Mouse (Mus musculus) monocyte, adult 2 months (primary cell): ENCODE data around the gene Atp6v0c.
"Not testable (repeated sequence)": the region's sequence is repeated elsewhere in the genome, so short reads cannot be mapped to it uniquely, and the experiment has no call there.

Experiments used
- DNase-seq, 2 experiments: peaks; one replicate each; pipeline ENCODE4 v3.0.0; 2022; ENCODE audit warnings: low spot score in 2 of 2, low read depth in 1 of 2

Atp6v0c gene

DNA sequence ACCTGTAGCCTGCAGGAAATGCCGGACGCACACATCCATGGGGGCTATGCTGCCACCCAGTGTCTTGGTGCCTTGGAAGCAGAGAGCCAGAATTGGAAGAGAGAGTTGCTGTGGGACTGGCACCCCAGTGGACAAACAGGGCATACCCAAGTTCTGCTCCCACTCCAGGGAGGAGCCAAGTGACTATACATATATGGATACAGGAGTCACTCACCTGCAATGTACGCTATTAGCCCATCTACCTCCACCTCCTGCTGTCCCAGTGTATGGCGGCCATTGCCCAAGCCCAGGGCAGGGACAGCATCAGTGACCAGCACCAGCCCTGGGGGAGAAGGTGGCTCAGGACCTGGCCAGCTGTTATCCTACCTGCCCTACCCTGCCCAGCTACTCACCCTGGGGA is 12.0 kb downstream of the Atp6v0c start:
- no peak for DNase-seq

DNA sequence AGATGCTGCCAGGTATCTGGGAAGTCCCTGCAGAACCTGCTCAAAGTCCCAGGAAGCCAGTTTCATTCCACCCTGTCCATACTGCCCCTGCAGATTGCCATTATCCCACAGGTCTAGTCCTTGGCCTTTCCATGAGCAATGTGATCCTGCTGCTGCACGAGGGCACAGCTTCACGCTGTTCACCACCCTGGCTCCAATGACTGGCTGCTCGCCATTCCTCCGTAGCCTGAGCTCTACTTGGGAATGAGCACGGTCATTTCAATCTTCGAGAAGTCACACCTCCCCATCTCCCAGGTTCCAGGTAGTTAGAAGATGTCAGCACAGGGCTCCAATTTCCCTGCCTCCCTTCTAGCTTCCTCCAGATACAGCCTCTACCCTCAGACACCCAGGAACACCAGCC is 12.4 kb downstream of the Atp6v0c start:
- no peak for DNase-seq

DNA sequence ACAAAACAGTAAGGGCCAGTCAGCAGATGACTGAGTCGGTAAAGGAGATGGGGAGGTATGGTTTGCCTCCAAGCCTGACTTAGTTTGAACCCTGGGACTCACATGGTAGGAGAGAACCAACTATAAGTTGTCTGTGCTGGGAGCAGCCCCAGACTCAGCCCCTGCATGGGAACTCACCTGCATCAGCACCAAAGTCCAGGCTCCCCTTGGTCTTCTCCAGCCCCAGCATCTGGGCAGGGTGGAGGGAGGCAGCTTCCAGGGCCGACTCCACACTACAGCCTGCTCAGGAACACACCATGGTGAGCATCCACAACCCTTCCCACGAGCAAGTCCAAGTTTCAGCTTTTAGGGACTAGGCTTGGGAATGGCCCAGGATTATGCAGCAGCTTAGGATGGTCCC is 13.1 kb downstream of the Atp6v0c start:
- no peak for DNase-seq

DNA sequence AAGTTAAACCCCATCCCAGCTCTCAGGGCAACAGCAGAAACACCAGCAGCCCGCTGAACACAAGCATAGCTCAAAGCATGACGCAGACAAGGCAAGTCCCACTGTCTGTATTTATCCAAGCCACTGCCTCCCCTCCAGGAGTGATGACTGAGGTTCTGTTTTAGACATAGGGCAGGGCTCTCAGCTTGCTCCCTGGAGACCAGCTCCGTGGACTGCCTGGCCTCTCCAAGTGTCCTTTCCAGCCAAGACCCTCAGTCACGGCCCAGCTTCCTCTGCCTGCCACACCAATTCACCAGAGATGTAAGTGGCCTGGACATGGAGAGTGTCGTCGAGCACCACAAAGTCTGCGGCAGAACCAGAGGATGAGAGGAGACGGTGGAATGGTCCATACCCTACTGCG is 13.8 kb downstream of the Atp6v0c start:
- DNase-seq = no peak

DNA sequence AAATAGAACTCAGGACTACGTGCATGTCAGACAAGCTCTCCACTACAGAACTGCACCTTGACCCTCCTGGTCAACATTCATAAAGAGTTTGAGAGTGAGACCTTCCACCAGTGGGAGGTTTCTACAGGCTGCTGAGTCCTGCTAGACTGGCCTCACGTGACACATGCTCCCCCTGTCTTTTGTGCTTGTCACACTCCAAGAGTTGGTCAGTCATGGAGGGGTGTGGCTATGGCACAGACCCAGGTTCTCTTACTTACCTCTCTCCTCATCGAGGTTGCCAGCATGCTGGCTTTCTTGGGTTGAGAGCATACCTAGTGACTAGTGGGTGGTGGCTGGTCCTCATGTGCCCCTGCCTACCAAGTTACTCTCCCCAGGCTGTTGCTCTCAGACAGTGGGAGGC is 15.0 kb downstream of the Atp6v0c start:
- DNase-seq = no peak

DNA sequence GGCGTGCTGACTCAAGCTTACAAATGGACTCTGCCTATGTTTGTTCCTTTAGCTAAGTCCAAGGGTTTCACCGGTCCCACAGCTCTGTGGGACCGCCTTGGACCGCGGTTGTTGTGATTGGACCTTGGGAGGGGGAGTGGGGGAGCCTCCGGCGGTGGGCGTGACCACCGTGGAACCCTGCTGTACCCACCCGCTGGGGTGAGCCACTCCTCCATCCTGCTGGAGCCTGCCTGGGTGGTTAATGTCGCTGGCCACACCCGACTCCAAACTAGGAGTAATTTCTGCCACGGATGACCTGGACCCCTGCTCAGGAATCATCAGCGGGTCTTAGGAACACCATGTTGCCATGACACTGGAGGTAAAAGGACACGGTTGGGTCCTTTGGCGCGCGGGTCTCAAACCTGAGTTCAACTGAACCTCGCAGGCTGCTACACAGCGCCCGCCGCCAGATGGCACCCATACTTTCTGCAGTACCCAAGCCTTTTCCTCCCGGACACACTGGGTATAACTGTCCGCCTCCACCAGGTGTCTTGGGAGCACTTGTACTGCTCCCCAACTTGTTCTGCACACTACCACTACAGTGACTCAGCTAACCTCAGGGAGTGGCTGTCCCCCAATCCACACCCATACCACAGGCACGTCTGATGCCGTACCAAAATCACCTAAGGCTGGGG is 17.5 kb downstream of the Atp6v0c start:
- peak in 1 of 2 experiments; percentile 72 for DNase-seq

DNA sequence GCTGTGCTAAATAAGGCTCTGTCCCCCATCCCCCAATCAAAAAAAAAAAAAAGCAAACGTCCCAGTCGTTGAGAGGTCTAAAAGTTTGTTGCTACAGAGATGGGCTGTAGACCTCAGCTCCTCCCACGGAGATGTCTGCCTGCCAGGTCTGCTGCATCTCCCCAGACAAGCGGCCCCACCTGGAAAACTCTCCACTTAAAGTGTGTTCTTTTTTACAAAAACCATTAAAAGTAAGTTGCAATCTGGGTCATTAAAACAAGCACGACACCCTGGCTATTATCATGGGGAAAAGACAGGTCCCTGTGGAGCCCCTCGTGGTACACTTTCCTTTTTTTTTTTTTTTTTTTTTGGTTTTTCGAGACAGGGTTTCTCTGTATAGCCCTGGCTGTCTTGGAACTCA is 18.1 kb downstream of the Atp6v0c start:
- DNase-seq = no peak

DNA sequence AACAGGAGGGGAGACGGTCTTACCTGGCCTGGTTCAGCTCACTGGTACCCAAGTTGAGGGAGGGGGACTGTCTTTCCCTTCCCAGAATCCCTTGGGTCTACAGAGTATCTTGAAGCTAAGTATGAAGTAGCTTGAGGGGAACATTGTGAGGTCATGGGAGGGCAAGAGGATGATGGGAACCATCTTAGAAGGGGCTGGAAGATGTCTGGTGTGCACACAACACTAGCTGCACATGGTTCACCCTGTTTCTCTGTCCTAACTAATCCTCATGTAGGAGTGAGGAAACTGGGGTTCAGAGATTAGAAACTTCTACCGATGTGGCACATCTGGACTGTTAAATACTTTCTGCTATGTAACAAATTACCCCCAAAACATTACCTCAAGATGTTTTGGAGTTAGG is 18.7 kb downstream of the Atp6v0c start, which contains the start of gene Pdpk1:
TSS of gene Pdpk1 (minus strand) at position 101 of the 400 bp plus-strand sequence.
- no peak for DNase-seq

DNA sequence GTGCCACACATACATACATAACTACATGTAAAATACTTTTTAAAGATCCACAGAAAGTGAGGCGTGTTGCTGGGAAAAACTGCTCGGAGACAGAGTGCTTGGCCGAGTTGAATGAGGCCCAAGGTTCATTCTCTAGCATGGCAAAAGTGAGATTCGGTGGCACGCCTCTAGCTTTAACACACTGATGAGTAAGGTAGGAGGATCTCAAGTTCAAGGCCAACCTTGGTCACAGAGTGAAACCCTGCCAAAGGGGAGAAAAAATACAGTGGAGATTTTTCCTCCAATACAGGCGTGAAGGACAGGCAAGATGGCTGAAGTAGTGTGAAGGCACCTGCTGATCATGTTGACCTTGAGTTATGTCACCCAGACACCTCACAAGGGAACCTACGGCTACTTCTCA is 20.1 kb downstream of the Atp6v0c start:
- no peak for DNase-seq

DNA sequence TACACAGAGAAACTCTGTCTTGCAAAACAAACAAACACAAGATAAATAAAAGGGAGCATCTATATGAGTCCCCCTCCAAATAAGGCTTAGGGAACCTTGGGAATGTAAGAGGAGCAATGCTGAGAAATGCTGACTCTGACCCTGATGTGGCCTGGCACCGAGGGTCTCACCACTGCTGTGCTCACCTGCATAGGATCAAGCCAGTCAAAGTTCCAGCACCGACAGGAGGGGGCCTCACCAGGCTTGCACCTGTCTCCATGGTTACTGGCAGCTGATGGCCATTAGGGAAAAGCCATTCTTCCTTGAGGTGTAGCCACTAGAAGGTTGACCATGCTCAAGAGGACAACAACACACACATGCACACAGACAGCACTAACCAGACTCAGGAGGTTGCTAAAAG is 26.6 kb downstream of the Atp6v0c start:
- DNase-seq = no peak

DNA sequence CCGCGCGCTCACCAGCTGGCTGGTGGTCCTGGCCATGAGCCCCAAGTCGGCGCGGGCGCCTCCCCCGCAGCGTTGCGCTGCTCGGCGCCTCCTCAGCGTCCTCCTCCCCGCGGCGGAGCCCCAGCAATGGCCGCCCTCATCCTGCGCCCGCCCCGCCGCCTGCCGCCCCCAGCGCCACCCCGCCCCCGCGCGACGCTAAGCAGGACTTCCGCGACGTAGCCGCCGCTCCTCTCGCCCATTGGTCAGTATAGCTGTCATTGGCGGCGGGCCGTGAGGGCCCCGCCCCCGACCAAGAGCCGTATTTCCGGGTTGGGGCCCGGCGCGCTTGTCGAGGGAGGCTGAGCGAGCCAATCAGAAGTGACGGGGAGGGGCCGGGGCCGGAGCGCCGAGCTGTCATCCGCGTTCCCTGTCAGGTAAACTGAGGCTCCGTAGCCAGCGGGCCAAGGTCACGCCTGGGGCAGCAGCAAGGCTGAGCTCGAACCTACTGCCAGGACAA is 28.0 kb downstream of the Atp6v0c start:
- peak; percentile 88 to 89 for DNase-seq

DNA sequence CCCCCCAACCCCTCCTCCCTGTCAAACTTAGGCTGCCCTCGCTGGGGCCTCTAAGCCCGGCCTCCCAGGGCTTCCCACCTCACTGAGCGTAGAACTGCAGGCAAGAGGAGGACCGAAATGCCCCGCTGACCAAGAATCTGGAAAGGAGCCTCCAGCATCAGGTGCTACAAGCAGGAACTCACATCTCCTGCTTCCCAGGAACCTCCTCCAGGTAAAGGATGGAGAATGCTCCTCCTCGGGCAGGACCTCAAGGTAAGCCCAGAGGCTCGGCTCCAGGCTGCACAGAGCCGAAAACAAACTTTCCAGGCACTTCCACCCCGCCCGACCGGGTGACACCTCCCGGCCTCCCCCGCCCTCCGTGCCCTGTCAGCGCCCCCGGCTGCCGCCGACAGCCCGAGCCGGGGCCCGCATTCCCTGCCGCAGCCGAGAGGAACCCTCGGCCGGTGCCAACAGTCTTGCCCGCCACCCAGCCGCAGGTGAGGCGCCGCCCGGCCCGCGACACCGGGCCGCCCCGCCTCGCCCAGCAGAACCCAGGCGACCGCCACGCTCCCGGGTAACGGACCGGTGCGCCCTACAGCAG is 28.6 kb downstream of the Atp6v0c start:
- no peak for DNase-seq

DNA sequence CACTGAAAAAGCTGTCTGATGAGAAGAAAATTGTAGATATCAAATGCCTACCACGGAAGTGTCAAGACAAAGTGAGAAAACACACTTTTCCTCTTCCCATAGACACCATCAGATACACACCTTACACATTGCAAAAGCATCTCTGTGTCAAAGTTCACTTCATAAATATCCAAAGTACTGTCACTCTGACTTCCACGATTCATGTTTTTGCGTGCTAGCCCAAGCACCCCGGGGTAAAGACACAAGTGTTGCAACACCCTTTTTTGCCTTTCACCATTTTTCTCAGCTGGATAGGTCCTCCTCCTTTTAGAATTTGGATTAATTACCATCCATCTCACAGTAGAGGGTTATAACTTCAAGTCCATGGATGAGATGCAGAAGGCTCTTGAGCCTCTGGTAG is 29.5 kb downstream of the Atp6v0c start:
- DNase-seq = no peak

DNA sequence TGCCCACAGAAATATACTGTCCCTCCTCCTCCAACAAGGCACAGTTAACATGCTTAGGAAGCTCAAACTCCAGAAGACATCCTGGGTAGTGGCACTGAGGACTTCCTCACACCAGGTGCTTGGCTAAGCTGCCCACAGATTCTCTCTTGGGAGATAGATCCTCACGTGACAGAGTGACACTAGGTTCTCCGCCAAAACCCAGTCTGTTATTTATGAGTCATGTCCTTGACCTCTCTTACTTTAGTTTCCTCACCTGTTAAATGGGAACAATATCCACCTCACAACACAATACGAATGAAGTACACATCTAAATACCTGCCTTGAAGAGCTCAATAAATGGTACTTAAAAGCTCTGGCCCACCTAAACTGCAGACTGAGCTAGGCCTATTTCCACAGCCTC is 30.2 kb downstream of the Atp6v0c start:
- DNase-seq = no peak

DNA sequence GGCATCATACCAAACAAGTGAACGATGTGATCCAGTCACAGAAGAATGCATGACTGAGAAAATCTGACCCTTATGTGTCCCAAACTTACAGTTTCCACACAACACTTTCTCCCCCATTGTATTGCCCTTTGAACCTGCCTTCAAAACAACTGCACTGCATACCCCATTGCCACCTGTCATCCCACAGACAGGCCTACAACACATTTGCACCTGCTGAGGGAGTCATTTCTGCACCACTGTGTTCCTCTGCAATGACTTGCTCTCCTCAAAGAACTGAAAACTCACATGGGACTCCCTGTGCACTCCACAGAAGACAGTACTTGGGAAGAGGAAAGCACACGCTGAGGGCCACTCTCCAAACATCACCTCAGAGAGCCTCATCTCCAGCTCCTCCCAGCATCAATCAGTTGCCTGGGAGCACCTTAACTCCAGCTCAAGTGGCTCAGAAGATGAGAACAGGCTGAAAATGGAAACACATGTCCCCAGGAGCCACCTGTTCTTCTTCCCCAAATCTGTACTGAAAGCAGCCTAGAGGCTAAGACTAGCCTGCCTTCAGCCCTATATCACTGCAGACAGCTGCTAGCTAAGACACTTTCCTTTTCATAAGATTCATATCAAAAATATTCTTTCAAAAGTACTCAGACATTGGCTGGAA is 32.1 kb downstream of the Atp6v0c start:
- no peak for DNase-seq

DNA sequence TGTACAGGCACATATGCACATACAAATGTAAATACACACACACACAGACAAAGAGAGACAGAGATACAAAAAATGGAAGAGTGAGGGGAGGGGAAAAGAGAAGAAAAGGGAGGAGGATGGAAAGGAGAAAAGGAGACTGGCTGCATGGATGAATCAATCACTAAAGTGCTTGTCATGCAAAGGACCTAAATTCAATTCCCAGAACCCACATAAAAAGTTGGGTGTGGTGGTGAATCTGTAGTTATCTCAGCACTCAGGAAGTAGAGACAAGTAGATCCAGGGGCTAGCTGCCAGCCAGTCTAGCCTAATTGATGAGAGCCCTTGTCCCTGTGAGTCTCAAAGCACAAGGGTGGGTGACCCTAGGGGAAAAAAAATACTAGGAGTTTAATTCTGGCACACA is 35.4 kb downstream of the Atp6v0c start:
- no peak for DNase-seq

DNA sequence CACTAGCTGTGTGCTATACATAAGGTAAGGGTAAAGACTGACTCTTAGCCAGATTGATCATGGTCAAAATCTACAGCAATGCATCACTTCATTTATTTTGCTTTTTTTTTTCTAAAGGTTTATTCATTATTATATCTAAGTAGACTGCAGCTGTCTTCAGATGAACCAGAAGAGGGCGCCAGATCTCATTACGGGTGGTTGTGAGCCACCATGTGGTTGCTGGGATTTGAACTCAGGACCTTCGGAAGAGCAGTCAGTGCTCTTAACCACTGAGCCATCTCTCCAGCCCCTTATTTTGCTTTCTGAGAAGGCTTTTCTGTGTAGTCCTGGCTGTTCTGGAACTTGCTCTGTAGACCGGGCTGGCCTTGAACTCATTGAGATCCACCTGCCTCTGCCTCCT is 36.6 kb downstream of the Atp6v0c start:
- DNase-seq = not testable (repeated sequence)

DNA sequence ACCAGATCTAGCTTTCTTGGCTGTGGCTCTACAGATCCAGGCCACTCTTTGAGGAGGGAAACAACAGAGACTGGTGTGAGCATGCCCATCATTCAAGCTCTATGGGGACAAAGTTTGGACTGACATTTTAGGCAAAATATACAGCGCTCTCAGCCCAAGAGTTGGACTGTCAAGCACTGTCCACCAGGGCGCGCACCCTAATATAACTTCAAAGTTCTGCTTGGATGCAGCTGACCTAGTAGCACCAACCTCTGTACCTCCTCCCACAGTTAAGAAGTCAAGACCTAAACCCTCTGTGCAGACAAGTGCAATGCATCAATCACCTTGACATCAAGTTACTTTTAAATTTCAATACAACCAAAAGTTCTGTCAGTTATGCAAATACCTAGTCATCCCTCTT is 37.9 kb downstream of the Atp6v0c start:
- no peak for DNase-seq

DNA sequence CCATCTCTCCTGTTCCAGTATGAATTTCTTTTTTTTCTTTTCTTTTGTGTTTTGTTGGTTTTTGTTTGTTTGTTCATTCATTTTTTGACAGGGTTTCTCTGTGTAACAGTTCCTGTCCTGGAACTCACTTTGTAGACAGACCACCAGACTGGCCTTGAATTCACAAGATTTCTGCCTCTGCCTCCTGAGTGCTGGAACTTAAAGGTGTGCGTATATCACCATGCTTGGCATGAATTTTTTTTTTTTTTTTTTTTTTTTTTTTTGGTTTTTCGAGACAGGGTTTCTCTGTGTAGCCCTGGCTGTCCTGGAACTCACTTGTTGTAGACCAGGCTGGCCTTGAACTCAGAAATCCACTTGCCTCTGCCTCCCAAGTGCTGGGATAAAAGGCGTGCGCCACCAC is 40.3 kb downstream of the Atp6v0c start:
- not testable (repeated sequence) for DNase-seq

DNA sequence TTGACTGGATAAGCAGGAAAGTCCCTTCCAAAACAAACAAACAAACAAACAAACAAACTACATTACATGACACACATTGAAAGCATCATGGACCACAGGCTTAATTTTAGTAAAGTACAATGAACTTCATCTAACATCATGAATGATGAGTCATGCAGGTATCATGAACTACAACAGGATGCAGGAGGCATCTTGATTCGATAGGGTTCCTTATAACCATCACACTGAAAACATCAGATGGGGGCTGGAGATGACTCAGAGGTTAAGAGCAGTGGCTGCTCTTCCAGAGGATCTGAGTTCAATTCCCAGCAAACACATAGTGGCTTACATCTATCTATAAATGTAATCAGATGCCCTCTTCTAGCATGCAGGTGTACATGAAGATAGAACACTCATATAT is 41.9 kb downstream of the Atp6v0c start:
- DNase-seq = no peak

DNA sequence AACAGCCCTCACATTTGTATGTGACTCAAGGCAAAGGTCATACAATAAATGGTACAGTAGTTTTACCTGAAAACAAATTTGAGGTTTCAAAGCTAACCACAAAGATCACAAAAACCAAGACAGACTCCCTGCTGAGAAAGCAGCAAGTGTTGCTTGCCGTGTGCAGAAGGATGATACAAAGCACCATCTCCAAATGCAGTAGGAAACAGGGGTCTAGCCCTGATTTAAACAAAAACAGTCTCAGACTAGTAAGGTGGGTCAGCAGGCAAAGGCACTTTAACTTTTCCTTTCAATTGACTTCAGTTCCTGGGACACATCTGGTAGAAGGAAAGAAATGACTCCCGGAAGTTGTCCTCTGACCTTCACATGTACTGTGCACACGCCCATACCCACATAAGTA is 42.7 kb downstream of the Atp6v0c start:
- no peak for DNase-seq

DNA sequence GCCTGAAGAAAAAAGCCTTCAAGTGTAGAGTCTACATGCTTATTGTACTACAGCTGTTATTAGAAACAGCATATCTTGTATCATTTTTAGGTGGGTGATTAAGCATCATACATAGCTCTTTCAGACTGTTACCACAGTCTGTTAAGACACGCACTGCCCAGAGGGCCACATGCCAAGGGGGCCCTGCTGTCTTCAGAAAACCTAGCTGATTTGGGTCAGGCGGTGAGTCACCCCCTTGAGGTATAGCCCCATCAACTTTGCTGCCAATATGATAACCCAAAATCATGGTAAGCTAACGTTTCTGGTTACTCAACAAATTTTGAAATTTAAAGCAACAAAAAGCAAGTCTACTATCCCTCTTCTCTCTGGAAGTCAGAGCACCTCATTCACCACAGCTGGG is 50.1 kb downstream of the Atp6v0c start:
- DNase-seq = no peak
